Mouse (Mus musculus) kidney, adult 2 months (tissue): ENCODE data around the gene Acbd4.

Source experiments
- CTCF ChIP-seq: fragments of 200-500 bp; conservative IDR thresholded peaks from 2 replicates; pipeline ENCODE4 v1.5.1; 2011; ENCODE audit warnings: low read depth, mild to moderate bottlenecking, control low read depth, low read length, moderate library complexity, mixed read lengths; ENCODE audit not compliant: insufficient read depth, insufficient read length
- POLR2A ChIP-seq: fragments of 200-500 bp; IDR thresholded peaks from one replicate; pipeline ENCODE4 v1.6.1; 2011; ENCODE audit warnings: low read depth, low read length, control low read depth

DNA sequence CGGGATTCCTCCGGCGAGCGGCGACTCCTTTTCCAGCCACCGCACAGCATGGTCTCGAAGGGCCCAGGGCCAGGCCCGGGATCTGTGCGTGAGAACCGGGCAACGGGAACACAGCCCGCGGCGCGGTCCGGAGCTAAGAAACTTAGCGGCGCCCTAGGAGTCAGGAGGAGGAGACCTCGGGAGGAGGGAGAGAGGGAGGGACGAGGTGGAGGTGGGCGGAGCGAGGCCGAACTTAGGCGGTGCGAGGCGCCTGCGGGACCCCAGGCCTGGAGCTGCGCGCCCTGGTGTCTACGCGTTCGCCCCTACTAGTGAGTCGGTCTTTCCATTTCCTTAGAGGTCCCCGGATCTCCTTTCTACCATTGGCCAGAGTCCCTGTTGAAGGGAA, at the start of gene Acbd4, which contains the start of gene Plcd3:
- no peak for TF ChIP-seq CTCF
- TF ChIP-seq POLR2A = peak; percentile 76
